Mouse (Mus musculus) forebrain, embryonic 15.5 days (tissue): Measurements from ENCODE around the gene Mpped1. TPM values are rescaled to one million over a fixed set of nuclear protein-coding genes. Genes with fewer than 3 reads are reported as not detected.
A peak's percentile ranks its signal among the peaks of the same experiment; 100 is the strongest.

Experiments
- ATAC-seq: fragments of 200-750 bp; cut with Nextera tagmentation; replicated peaks from 2 replicates; pipeline ENCODE4 v1.8.0; 2017; ENCODE audit warnings: mild to moderate bottlenecking, moderate TSS enrichment, moderate library complexity
- H3K27ac ChIP-seq: fragments of 300-500 bp; sonication (generic); replicated peaks from 2 replicates; pipeline ENCODE4 v1.5.1; 2015; ENCODE audit warnings: mild to moderate bottlenecking, inconsistent platforms
- H3K27me3 ChIP-seq: fragments of 300-500 bp; sonication (generic); 2 replicates; pipeline ENCODE4 v1.6.1; 2015; ENCODE audit warnings: inconsistent platforms
- H3K36me3 ChIP-seq: fragments of 300-500 bp; sonication (generic); 2 replicates; pipeline ENCODE4 v1.6.1; 2015; ENCODE audit warnings: mild to moderate bottlenecking, inconsistent platforms
- H3K4me1 ChIP-seq: fragments of 300-500 bp; sonication (generic); 2 replicates; pipeline ENCODE4 v1.6.1; 2015; ENCODE audit warnings: inconsistent platforms
- H3K4me2 ChIP-seq: fragments of 300-500 bp; sonication (generic); replicated peaks from 2 replicates; pipeline ENCODE4 v1.6.1; 2015; ENCODE audit warnings: mild to moderate bottlenecking, inconsistent platforms
- H3K4me3 ChIP-seq: fragments of 300-500 bp; sonication (generic); 2 replicates; pipeline ENCODE4 v1.5.1; 2015; ENCODE audit warnings: mild to moderate bottlenecking, inconsistent platforms
- H3K9ac ChIP-seq: fragments of 300-500 bp; sonication (generic); replicated peaks from 2 replicates; pipeline ENCODE4 v1.6.1; 2015; ENCODE audit warnings: mild to moderate bottlenecking, inconsistent platforms
- H3K9me3 ChIP-seq: fragments of 300-500 bp; sonication (generic); 2 replicates; pipeline ENCODE4 v1.6.1; 2016; ENCODE audit warnings: inconsistent platforms
- WGBS: fragments of 180-500 bp; shearing (Covaris S2); methylation state at CpG from one replicate; pipeline ENCODE4 v1.1.7; 2015; ENCODE audit warnings: mixed read lengths; 5-methylcytosine and 5-hydroxymethylcytosine counted together
- polyA plus RNA-seq: library from polyadenylated mRNA; unstranded; fragments of >200 nt; fragmentation: Nextera tagmentation; extraction: Ambion mirVana; gene quantifications from 2 replicates; pipeline ENCODE4 v1.2.1, GENCODE M21; 2015

The Mpped1 gene
- polyA plus RNA-seq, 1 experiment from 2014 or later, result 347 TPM

DNA sequence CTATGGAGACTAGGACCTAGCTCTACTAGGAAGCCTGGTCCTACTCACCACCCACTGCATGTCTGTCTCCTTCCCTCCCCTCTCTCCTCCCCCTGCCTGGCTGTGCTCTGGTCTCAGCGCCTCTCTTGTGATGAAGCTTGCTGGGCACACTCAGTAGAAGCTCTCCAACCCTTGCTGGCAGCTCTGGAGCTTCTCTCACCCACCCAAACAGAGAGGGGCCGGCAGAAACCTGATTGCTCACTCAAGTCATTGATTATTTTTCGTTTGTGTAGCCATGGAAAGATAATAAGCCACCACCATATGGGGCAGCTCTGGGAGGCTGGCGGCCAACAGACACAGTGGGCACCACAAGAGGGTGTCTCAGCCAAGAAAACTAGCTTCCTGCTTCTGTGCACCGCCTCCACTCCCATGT is 74.1 kb downstream of the Mpped1 start:
- Histone ChIP-seq H3K27me3 (no peaks in the 10 kb centered on the region), H3K4me2 (no peak overlapping the region), H3K4me3 (no peak overlapping the region), H3K4me1 (peaks cover 32% of the 10 kb centered on the region), H3K9me3 (no peaks in the 10 kb centered on the region), H3K9ac (no peak overlapping the region), H3K36me3 (peaks cover 44% of the 10 kb centered on the region), H3K27ac (peak overlapping the region; percentile 52)
- whole genome bisulfite sequencing, result 57% methylated on average over 5 of the region's 5 CpGs
- 0 out of 2 replicates have a peak, but pooled peaks have one; percentile 4 for ATAC-seq

GRCm38 (mm10) chr15:83857129-83857528 is 77.9 kb downstream of the Mpped1 start:
- H3K4me2 ChIP-seq, result no peak overlapping the region
- peak overlapping the region; percentile 37 for H3K27ac ChIP-seq
- no peaks in the 10 kb centered on the region for H3K27me3 ChIP-seq
- ATAC-seq, result no peak
- WGBS, result 24% methylated on average over 8 of the region's 8 CpGs
- H3K9ac ChIP-seq, result no peak overlapping the region
- no peak overlapping the region for H3K4me3 ChIP-seq
- H3K9me3 ChIP-seq, result no peaks in the 10 kb centered on the region
- H3K36me3 ChIP-seq, result peaks cover 45% of the 10 kb centered on the region
- H3K4me1 ChIP-seq, result peaks cover 9% of the 10 kb centered on the region

DNA sequence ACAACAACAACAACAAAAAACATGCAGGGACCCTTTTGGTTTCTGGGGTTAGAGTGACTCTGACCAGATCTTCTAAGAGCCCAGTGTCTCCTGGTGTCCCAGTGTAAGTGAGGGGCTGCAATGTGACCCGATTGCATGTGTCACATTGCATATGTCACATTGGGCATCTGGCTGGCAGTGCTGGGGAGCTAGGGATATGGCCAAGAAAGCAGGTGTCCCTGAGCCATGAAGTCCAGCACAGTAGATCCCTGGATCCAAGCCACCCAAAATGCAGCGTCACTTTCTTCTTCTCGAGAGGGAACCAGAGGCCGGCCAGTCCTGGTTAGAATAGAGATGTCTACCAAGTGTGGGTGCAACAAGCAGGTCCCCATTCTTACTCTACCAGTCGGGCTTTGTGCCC is 86.4 kb downstream of the Mpped1 start:
- WGBS, result 90% methylated on average over 5 of the region's 5 CpGs
- ATAC-seq, result no peak

GRCm38 (mm10) chr15:83870936-83871335 is 91.7 kb downstream of the Mpped1 start:
- no peaks in the 10 kb centered on the region for H3K36me3 ChIP-seq
- H3K4me1 ChIP-seq, result no peaks in the 10 kb centered on the region
- 0 out of 2 replicates have a peak overlapping the region, but pooled peaks have one; percentile 6 for H3K4me2 ChIP-seq
- 10% methylated on average over 17 of the region's 17 CpGs for WGBS
- no peak for ATAC-seq
- H3K9ac ChIP-seq, result no peak overlapping the region
- no peaks in the 10 kb centered on the region for H3K9me3 ChIP-seq
- no peak overlapping the region for H3K4me3 ChIP-seq
- no peaks in the 10 kb centered on the region for H3K27me3 ChIP-seq
- H3K27ac ChIP-seq, result no peak overlapping the region

More for the DNA sequence above, 86.4 kb downstream of the Mpped1 start:
- Histone ChIP-seq H3K36me3 (no peaks in the 10 kb centered on the region), H3K27ac (no peak overlapping the region), H3K4me2 (no peak overlapping the region), H3K9me3 (no peaks in the 10 kb centered on the region), H3K4me1 (no peaks in the 10 kb centered on the region), H3K27me3 (no peaks in the 10 kb centered on the region), H3K9ac (no peak overlapping the region), H3K4me3 (no peak overlapping the region)

DNA sequence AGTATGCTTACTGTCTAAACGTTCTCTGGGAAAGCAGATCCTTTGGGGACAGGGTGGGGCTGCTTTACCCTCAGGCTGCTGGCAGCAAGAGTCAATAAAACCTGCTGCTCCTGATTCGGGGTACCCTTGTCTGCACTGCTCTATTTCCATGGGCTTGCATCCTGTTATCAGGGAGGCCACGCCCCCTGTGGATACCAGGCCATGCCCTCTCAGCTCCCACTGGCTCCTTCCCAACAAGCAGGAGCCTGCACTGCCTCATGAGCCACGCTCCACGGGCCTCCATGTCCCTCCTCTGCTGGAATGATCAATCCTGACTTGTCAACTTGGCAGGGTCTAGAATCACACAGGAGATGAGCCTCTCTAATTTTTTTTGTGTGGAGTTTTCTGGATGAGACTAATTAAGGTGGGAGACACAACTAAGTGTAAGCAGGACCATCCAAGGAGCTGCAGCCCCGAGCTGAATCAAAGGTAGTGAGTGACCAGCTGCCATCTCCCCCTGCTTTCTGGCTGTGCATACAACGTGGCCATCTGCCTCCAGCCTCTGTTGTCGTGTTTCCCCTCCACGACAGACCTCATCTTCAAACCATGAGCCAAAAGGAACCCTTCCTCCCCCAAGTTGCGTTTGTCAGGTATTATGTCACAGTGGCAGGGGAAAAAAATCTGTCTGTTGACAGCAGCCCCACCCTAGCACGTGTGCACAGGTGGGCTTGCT is 98.0 kb downstream of the Mpped1 start:
- ATAC-seq, result no peak
- no peak overlapping the region for H3K9ac ChIP-seq
- WGBS, result 50% methylated on average over 11 of the region's 11 CpGs

DNA sequence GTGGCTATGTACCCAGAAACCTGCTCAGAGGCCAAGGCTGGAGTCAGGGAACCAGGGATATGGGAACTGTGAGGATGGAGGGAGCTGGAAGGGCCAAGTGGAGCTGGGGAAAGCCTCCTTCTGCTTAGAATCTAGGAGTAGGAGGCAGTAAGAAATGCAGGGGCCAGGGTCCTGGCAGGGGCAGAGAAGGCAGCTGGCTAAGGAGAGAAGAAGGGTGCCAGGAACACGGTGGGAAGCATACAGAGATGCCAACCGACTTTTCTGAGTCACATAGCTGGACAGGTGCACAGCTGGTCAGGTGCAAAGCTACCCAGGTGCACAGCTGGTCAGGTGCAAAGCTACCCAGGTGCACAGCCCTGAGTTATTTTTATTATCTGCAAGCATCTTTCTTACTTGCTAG is 98.6 kb downstream of the Mpped1 start:
- 72% methylated on average over 2 of the region's 2 CpGs for WGBS
- no peak overlapping the region for H3K9ac ChIP-seq
- no peak overlapping the region; the same call in 1 of the 2 replicates for H3K27ac ChIP-seq
- H3K4me2 ChIP-seq, result no peak overlapping the region
- H3K4me1 ChIP-seq, result peaks cover 13% of the 10 kb centered on the region
- no peaks in the 10 kb centered on the region for H3K27me3 ChIP-seq
- H3K4me3 ChIP-seq, result no peak overlapping the region
- no peaks in the 10 kb centered on the region for H3K36me3 ChIP-seq
- H3K9me3 ChIP-seq, result no peaks in the 10 kb centered on the region
- no peak for ATAC-seq

More for the DNA sequence above, 98.0 kb downstream of the Mpped1 start:
- Histone ChIP-seq H3K4me2 (no peak overlapping the region), H3K27me3 (no peaks in the 10 kb centered on the region), H3K36me3 (no peaks in the 10 kb centered on the region), H3K9me3 (no peaks in the 10 kb centered on the region), H3K4me3 (no peak overlapping the region), H3K4me1 (peaks cover 13% of the 10 kb centered on the region), H3K27ac (peak overlapping the region; percentile 32; the same call in 1 of the 2 replicates)

DNA sequence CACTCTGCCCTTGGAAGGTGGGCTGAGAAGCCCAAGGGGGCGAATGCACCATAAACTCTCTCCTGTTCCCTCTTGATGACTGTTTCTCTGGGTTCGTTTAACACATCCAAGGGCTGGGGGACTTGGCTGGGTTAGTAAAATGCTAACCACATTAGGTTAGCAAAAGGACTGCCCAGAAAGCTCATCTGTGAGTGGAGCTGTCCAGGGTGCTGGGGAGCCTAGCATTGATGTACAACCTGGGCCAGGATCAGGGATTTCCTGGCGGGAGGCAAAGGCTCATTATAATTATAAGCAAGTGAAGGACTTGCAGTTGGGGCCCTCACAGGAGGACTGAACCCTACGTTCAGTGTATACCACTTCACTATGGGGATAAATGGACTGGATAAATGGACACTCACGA is 100.6 kb downstream of the Mpped1 start:
- Histone ChIP-seq H3K9ac (no peak overlapping the region), H3K4me1 (peaks cover 17% of the 10 kb centered on the region), H3K4me3 (no peak overlapping the region), H3K4me2 (no peak overlapping the region), H3K36me3 (no peaks in the 10 kb centered on the region), H3K27ac (0 out of 2 replicates have a peak overlapping the region, but pooled peaks have one; percentile 9), H3K27me3 (no peaks in the 10 kb centered on the region), H3K9me3 (no peaks in the 10 kb centered on the region)
- ATAC-seq, result no peak
- 18% methylated on average over 5 of the region's 5 CpGs for WGBS

- H3K4me2 ChIP-seq, result no peak overlapping the region
- H3K9me3 ChIP-seq, result no peaks in the 10 kb centered on the region
- peaks cover 7% of the 10 kb centered on the region for H3K4me1 ChIP-seq
- H3K36me3 ChIP-seq, result no peaks in the 10 kb centered on the region
- peak overlapping the region; percentile 82; the same call in 1 of the 2 replicates for H3K27ac ChIP-seq
- H3K9ac ChIP-seq, result no peak overlapping the region
- WGBS, result 91% methylated on average over 8 of the region's 8 CpGs
- ATAC-seq, result 0 out of 2 replicates have a peak, but pooled peaks have one; percentile 12
- H3K4me3 ChIP-seq, result no peak overlapping the region
- no peaks in the 10 kb centered on the region for H3K27me3 ChIP-seq
Observed at GRCm38 (mm10) chr15:83883821-83884220, 104.6 kb downstream of the Mpped1 start.

GRCm38 (mm10) chr15:83884291-83884690 is 105.0 kb downstream of the Mpped1 start:
- Histone ChIP-seq H3K27ac (peak overlapping the region; percentile 82), H3K4me1 (peaks cover 7% of the 10 kb centered on the region), H3K36me3 (no peaks in the 10 kb centered on the region), H3K9ac (no peak overlapping the region), H3K4me2 (no peak overlapping the region), H3K9me3 (no peaks in the 10 kb centered on the region), H3K27me3 (no peaks in the 10 kb centered on the region), H3K4me3 (no peak overlapping the region)
- peak; percentile 71 for ATAC-seq
- 57% methylated on average over 9 of the region's 9 CpGs for WGBS

- Histone ChIP-seq H3K27me3 (no peaks in the 10 kb centered on the region), H3K27ac (no peak overlapping the region), H3K36me3 (no peaks in the 10 kb centered on the region), H3K9ac (no peak overlapping the region), H3K9me3 (no peaks in the 10 kb centered on the region), H3K4me2 (no peak overlapping the region), H3K4me1 (peaks cover 25% of the 10 kb centered on the region), H3K4me3 (no peak overlapping the region)
- WGBS, result 84% methylated on average over 15 of the region's 15 CpGs
- no peak for ATAC-seq
Observed at GRCm38 (mm10) chr15:83892871-83893270, 113.6 kb downstream of the Mpped1 start.

DNA sequence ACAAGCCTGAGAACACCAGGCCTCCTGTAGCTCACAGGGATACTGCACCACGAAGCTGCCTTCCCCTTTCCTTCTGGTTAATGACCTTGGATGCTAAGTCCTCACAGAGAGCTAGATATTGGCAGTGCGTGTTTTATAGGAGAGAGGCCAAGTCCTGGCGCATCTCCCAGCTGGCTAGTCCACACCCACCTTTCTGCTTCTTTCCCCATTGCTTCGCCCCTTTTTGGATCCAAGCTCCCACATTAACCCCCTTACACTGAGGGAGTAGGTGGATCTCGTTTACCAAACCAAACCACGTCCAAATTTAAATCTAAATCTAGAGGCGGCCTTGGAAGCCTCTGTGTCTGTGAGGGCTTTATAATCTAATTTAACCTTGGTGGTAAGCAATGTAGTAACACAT is 115.0 kb downstream of the Mpped1 start:
- H3K4me2 ChIP-seq, result no peak overlapping the region
- H3K4me1 ChIP-seq, result peaks cover 25% of the 10 kb centered on the region
- no peaks in the 10 kb centered on the region for H3K9me3 ChIP-seq
- H3K27me3 ChIP-seq, result no peaks in the 10 kb centered on the region
- WGBS, result 59% methylated on average over 7 of the region's 7 CpGs
- H3K27ac ChIP-seq, result no peak overlapping the region
- no peak for ATAC-seq
- no peak overlapping the region for H3K4me3 ChIP-seq
- no peak overlapping the region for H3K9ac ChIP-seq
- no peaks in the 10 kb centered on the region for H3K36me3 ChIP-seq

DNA sequence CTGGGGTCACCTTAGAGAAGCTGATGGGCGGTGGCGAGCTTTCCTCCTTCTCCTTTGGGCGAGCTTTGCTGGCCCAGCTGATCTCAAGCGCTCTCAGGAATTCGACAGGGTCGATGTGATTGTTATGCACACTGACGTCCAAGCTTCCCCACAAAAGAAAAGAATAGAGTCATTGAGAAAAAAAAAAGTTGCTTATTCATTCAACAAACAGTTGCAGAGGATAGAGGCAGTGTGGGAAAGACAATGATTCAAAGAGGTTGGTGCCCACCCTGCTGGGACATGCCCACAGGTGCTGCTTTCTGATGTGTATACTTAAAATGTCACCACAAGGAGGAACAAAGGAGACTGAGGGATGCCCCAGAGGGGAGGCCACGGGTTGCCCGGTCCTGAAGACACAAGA is 116.7 kb downstream of the Mpped1 start:
- H3K9ac ChIP-seq, result no peak overlapping the region
- H3K4me3 ChIP-seq, result no peak overlapping the region
- H3K4me2 ChIP-seq, result no peak overlapping the region
- peak overlapping the region; percentile 73 for H3K27ac ChIP-seq
- H3K36me3 ChIP-seq, result no peaks in the 10 kb centered on the region
- no peak for ATAC-seq
- H3K27me3 ChIP-seq, result no peaks in the 10 kb centered on the region
- WGBS, result 23% methylated on average over 9 of the region's 9 CpGs
- peaks cover 29% of the 10 kb centered on the region for H3K4me1 ChIP-seq
- no peaks in the 10 kb centered on the region for H3K9me3 ChIP-seq
